Mouse (Mus musculus) layer of hippocampus, adult 9-11 months (tissue): Measurements from ENCODE around the gene Nans.

Source experiments
- DNase-seq: peaks from one replicate; pipeline ENCODE4 v3.0.0; 2022

The Nans gene

DNA sequence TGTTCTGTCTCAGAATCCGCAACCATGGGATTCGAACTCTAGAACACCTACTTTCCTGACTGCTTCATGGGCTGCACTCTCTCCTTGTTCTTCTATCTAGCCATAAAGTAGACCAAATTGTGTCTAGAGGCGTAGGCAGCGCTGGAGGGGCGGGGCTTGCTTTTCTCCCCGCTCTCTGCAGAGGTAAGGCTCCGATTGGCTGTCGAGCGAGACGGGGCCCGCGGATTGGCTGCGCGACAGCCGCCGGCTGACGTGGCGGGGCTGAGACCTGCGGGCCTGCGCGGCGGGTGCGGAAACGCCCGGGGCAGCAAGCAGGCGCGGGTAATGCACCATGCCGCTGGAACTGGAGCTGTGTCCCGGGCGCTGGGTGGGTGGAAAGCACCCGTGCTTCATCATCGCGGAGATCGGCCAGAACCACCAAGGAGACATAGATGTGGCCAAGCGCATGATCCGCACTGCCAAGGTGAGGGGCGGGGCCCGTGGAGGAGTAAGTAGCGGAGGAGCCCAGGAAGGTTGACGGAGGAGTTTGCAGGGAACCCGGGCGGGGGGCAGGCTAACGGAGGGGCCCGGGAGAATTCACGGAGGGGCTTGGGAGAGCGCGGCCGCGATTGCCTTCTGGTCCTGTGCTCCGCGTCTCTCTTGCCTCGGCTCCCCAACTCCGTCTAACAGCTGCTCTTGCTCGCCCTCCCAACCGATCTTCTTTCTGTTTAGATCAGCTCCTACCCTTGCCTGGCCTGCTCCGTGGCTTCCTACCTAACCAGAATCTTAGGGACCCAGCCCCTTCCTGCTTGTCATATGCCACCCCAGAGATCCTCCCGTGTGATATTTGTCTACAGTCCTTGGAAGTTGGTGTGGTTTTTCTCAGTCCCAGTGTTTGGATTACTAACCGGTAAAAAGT lies at the start of gene Nans:
TSS of gene Nans (plus strand) at position 221 of the 898 bp plus-strand sequence.
- peak; percentile 95 for DNase-seq

DNA sequence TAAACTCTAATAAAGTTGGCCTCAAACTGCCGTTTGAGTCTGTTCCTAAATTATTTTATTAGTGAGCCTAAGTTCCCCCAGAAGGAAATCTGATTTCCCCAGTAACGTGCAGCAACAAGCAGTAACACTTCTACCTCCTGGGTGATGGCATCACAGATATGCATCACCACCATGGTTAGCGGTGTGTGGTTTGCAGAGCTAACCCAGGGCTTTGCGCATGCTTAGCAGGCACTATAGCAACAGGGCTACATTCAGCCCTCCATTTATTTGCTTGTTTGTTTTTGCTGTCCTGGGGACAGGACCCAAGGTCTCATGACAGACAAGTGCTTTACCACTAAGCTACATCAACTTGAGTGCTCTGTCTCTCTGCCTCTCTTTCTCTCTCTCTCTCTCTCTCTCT lies 46.5 kb upstream of the Nans start:
- no peak for DNase-seq

DNA sequence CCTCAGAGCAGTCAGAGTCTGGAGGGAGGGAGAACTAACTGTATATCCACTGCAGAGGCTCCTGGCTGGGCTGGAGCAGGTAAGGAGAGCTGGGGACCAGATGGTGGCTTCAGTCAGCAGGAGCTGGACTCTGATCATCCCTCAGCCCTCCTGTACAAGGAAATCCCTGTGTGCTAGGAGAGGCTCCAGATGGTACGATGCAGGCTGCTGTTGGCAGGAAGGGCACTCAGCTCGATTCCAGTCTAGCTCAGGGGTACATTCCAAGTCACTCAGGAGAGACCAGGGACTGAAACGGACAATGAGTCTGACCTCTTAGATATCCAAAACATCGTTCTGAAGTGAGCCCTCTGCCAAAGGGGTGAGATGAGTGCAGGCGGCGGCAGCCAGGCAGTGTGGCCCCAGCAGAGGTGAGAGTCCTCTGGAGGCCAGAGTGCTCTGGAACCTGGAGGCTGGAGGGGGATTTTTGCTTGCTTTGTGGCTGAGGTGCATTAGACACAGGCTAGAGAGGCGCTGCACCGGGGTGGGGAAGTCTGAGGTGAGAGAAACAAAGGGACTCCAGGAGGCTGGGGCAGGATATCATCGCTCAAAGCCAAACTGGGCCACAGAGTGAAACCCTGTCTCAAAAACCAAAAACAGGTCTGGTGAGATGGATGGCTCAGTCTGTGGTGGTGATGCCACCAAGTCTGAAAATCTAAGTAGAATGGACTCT lies 43.7 kb upstream of the Nans start:
- DNase-seq: no peak

DNA sequence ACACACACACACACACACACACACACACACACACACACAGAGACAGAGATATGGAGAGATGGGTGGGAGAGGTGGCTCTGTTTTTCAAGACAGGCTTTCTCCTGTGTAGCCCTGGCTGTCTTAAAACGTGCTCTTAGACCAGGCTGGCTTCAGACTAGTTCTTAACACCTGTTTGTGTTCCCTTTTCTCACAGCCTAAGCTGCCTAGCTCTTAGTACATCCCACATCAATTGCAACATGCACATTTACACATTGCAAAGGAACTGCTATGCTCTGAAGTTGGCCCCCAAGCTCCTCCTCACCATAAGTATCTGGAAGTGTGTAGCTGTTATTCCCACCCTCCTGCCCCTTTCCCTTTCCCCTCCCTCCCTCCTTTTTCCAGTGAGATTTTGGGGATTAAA lies 41.6 kb upstream of the Nans start:
- no peak for DNase-seq

DNA sequence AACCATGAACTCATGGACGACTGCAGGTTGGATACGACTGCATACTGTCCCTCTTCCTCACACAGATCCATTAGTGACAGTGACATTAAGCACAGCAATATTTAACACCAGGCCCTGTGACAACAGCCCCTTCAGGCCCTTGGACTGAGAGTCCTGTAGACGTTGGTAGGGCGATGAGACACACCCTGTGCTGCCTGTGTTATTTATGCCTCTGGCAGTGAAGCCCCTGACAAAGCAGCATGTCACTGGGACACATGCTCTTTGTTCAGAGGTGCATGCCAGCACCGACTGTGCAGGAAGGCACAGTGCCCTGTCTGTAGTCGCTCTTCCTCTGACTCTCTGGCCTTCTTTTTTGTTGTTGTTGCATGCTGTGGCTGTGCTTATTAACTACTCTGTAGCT lies 40.2 kb upstream of the Nans start:
- no peak for DNase-seq

DNA sequence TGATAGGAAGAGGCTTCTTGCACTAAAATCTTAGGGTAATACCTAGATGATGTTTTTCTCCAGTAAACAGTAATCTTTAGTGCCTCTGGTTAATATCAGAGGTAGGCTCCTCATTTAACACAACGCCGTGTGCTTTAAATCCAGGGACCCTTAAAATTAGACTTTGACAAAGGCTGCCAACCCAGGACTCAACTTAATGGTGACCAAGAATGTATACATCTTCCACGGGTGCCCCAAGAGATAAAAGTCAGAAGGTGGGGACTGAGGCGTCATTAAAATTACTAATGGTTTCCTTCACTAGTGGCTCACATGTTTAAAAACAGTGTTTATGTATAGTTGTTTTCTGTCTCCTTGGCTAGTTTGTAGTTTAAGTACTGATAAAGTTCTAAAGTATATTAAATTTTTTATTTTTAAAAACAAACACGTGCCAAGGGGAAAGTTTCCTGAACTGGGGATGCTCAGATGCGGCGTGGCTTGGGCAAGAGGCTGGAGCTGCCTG lies 39.0 kb upstream of the Nans start:
- DNase-seq: no peak

DNA sequence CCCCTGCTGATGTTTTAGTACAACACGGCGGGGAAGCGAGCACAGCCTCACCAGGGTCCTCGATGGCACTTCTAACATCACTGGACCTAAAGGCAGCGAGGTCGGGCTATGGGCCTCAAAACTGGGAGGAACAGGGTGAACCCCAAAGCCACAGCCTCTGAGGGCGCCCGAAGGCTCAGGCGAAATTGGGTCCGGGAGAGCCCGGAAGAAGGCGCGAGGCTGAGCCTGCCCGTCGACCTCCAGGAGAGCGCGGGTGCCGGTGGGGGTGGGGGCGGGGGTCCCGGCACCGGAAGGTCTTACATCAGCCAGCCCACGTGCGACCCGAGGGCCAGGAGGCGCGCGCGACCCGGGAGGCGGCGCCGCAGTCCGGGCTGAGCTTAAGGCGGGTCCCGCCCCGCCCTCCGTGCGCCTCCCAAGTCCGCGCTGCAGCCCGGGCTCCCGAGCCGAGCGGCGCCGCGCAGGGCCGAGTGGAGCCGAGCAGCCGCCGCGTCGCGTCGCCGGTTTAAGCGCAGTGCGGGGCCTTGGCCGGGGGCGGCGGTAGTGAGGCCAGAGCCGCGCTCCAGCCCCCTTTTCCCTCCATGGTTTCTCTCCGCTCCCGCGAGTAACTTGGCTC lies 38.4 kb upstream of the Nans start, which contains the start of gene Anp32b:
TSS of gene Anp32b (plus strand) at position 384 of the 613 bp plus-strand sequence.
- DNase-seq: peak; percentile 91

DNA sequence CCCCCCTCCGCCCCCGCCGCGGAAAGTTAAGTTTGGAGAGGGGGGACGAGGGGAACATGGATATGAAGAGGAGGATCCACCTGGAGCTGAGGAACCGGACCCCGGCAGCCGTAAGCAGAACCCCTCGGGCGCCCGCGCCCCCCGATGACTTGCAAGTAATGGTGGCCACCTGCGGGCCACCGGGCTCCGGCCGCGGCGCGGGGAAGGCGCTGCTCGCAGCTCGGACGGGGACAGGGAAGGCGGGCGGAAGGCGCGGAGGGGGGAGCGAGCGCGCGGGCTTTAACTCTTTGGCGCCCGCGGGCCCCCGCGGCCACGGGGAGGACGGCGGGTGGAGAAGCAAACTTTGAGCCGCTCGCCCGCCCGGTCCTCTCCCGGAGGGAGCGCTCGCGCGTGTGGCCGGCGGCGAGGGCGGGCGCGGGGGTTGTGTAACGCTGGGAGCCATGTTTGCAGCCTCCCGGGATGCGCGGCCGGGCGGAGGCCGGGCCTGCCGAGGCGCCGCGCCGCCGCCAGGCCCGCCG lies 37.7 kb upstream of the Nans start:
- DNase-seq: peak; percentile 65

DNA sequence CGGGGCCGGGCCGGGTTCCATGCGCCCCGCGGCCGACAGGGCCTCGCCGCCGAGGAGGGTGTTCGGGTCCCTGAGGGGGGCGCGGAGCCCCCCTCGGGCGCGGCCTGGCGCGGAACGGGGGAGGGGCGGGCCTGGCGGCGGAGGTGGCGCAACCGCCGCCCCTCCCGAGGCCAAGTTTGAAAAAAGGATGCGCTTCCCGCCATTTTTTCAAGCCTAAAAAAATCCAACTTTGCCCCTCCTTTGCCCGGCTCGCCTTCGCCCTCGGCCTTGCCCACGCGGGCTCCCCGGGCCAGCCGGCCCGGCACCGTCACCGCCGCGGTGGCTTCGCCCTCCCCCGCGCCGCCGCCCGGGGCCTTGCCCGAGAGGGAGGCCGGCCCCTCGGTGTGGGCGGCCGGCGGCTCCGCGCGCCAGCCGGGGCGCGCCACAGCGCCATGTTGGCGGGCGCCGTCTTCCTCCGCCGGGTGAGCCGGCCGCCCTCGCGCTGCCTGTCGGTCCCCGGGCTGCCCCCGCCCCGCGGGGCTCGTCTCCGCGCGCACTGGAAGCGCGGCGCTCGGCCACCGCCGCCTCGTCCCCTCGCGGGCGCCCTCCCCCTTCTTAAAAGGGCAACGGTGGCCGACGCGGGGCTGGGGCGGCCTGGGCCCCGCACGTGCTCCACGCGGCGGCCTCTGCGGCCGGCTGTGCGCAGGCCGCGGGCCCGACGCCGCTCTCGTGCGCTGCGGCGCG lies 37.1 kb upstream of the Nans start:
- peak; percentile 71 for DNase-seq

DNA sequence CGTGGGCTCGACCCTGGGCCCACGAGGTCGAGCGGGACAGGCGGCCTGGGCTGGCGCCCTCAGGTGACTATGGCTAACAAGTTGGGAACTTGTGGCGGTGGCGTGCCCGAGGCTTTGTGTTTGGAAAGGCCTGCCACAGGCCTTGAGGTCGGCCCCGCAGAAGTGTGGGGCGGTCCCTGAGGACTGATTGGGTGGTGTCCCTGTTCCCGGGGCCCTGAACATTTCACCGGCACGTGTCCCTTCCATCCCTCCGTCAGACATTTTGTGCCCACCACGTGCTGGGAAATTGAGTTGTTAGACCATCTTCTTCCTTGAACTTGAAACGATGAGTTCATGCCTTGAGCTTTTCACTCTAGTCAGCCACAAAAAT lies 36.6 kb upstream of the Nans start:
- peak; percentile 41 for DNase-seq

DNA sequence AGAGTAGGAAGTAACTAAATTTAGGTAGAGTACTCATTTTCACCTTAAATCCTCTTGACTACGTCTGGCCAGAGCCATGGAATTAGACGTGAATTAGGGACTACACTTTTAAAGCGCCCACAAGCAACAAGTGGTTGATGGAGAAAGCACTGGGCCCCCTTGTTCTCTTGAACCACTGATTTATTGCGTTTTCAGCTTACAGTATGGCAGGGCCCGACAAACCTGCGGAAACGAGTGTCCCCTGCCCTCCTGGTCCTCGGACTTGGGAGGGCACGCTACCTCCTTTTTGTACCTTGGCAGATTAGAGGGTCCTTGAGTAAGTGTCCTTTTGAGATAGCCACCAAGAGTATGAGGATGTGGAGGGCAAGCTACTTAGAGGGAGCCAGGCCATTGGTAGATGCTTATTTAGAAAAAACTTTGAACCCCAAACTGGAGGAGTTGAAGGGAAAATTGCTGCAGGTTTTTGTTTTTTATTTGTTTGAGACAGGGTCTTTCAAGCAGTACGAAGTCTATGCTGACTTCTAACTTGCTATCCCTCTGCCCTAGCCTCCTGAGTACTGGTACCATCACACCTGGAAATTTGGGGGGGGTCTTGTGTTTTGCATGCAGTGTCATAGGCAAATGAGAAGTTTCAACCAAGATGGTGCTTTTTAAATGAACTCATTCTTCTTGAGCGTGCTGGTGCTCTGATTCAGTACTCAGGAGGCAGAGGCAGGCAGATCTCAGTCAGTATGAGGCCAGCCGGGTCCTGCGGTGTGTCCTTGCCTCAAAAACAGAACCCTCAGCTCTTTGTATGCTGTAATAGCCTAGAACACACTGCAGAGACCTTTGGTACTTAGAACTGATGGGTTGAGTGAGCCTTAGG lies 36.0 kb upstream of the Nans start:
- no peak for DNase-seq

DNA sequence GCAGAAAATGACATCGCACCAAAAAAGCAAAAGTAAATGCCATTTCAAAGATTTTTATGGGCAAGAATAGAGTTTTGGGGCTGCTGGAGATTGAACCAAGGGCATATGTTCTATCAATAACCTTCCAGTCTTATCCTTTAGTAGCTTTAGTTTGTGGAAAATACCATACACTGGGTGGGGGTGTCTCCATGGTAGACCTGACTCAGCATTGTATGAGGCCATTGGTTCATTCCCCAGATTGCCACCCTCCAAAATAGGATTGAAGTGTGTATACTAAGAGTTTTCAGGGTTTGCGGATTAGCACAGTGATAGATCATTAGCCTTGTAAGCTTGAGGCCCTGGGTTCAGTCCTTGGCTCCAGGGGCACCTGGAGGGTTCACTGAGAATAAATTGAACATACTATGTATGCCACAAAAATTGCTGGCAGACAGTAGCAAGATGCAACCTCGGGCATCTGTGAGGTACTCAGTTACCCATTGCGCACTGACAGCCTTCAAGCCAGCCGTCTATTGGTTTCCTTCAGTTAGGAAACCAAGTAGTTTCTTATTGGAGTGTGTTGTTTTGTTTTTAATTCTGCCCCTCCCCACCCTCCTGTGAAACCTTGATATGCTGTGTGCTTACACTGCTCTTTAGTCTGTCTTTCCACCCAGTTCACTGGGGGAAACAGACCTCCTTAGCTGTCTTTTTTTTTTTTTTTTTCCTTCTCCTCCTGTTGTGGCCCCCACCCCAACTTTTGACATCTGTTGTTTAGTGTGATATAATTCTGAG lies 34.8 kb upstream of the Nans start:
- DNase-seq: no peak

DNA sequence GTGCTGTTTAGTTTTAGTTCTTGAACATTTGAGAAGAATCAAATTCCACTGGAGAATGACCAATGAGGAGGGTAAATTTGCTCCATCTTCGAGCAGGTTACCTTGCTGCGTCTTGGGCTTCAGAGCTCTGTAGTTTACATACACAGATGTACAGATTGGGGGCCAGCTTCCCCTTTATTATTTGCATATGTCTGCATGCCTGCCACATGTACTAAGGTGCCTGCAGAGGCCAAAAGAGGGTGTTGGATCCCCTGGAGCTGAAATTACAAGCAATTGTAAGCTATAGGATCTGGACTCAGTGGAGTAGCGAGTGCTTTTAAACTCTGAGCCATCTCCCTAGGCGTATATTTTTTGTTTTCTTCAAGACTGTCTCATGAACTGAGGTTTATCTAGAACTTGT lies 32.3 kb upstream of the Nans start:
- DNase-seq: no peak

DNA sequence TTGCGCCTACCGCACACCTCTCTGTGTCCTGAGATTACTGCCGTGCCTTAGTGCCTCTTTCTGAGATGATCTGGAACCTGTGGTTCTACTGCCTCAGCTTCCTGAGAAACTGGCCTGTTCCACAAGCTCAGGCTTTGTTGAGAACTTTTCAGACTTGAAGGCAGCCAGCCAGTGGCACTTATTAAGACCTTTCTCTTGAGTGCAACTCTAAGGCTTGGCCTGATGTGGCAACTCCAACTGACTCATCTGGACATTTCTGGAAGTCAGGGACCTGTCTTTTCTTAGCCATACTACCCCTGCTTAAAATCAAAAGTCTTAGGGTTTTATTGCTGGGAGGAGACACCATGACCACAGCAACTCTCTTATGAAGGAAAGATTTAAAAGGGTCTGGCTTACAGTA lies 31.9 kb upstream of the Nans start:
- DNase-seq: no peak

DNA sequence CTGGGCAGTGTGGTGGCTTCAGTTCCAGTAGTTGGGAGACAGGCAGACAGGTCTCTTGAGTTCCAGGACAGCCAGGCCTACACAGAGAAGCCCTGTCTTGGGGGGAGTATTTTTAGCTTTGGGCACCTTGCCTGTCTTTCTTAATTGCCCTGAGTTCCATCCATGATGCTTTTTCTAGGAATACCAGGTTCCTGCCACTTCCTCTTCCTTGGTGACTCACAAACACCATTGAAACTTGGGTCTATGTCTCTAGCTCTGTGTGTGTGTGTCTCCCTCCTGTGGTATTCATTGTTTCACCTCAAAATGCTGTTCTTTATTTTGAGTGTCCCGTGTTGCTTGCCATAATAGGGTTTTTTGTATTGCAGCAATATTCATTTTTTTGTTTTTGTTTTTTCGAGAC lies 30.6 kb upstream of the Nans start:
- DNase-seq: no peak

DNA sequence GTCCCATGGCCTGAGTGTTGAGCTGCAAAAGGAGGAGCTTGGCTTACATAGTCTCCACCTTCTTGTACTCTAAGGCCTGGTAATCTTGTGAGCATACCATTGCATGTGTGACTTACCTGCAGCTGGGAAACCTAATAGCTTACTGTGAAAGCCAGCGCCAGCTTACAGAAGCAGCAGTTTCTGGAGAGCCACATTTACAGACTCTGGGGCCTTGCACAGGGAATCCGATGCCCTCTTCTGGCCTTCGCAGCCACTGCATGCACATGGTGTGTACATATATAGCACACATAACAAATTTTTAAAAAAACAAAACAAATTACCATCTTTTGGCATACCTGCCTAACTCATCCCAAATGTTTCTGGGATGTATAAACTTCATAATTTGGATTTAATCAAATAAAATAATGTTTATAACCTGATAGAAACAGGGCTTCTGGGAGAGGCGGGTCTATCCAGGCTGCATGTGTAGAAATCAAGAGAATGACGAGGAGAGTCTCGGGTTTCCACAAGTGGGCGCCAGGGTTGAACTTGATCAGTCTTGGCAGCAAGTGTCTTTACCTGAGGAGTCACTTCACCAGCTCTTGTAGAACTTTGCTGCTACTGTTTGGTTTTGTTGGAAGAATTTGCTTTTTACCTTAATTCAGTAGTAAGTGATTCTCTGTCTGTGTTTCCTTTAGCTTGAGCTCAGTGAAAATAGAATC lies 25.8 kb upstream of the Nans start:
- DNase-seq: no peak

DNA sequence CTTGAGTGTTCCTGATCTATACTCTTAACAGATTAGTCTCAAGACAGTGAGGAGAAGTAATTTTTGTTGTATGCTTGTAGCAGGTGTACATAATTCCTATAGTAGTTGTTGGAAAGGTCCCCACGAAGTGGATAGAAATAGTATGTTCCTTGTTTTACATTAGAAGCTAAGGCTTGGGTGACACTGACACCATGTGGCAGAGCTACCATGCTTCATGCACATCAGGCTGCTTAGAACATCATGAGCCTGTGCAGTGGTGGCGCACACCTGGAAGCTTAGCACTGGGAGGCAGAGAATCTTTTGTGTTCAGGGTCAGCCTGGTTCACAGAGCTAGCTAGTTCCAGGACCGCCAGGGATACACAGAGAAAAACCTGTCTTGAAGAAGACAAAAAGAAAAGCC lies 23.3 kb upstream of the Nans start:
- no peak for DNase-seq

DNA sequence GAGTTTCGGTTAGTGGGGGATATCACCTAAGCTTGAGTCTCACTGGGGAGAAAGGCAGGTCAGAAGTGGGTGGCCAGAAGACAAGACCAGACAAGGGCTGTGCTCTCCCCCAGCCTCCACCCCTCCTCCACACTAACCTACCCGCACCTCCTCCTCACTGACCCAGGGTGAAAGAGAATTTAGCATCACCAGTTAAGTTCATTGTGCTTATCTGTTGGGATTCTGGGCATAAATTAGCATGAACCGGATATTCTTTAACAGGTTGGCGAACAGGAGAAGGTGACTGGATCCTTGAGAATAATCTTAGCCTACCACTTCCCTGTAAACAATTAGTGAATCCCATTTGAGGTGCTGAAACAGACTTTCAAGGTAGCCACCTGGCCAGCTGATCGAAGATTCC lies 13.9 kb upstream of the Nans start:
- no peak for DNase-seq

DNA sequence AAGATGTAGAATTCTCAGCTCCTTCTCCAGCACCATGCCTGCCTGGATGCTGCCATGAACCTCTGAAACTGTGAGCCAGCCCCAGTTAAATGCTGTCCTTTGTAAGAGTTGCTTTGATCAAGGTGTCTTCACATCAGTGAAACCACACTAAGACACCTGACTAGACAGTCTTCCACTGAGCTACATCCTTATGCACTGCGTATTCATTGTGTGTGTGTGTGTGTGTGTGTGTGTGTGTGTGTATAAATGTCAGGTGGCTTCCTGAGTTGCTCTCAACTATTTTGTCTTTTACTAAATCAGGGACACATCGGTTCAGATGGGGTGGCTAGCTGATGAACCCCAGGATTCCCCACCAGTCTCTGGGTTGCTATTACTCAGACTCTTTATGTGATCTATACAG lies 10.0 kb upstream of the Nans start:
- no peak for DNase-seq

DNA sequence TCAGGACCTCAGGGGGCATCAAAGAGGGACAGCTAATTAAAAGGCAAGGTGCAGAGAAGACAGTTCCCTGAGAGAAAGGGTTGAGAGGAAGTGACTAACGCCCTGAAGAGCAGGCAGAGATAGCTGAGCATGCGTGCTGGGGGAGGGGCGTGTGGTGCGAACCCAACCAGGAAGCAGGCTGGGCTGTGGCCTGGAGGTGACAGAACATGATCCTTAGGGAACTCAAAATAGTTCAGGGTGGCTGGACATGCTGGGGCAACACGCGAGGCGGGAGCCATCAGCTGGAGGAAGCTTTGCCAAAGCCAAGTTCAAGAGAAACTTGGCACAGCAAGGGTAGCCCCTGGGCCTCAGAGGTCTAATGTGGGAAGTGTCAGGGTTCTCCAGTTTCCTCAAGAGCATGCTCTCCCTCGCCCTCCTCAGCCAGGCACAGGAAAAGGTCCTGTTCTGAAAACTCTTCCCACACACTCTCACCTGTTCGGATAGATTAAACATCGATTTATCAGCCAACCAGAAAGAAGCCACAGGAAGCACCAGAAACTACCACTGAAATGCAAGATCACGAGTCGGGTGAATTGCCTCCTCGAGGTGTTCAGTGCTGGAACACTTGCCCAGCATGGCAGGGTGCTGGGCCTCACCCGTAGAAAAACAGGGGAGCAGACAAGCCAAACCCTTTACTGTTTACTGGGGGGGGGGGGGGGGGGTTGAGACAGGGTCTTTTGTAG lies 3.2 kb upstream of the Nans start:
- peak; percentile 90 for DNase-seq
